ENCODE assay signal across 31 mouse cellular contexts in the genomic region with DNA sequence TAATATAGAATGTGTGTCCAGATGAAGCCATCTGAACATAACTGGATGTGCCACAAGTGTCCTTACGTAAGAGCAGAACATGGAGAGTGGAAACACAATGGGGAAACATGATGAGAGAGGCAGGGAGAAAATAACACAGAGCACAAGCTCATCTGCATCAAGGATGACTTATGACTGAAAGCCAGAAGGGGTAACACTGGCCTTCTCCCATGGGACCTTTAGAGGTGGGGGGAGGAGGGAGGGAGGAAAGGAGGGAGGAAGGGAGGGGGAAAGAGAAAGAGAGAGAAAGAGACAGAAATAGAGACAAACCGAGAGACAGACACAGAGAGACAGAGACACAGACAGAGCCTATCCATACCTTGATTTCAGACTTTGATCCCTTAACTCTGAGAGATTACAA.
"Had no signal": no experiment of that assay in that cellular context is flagged by ENCODE, and none has a peak within 500 bp of the region (broad histone marks: within the 10 kb centered on the region; RNA-seq: fewer than 3 reads in every experiment).

No protein-coding gene starts in this region.

- H3K27ac ChIP-seq: heart, embryonic 10.5 days; heart, embryonic 13.5 days; heart, embryonic 15.5 days; hindbrain, embryonic 10.5 days; hindbrain, embryonic 12.5 days; hindbrain, embryonic 13.5 days; hindbrain, embryonic 14.5 days; hindbrain, embryonic 15.5 days; hindbrain, postnatal 0 days; intestine, embryonic 15.5 days; kidney, embryonic 15.5 days; kidney, postnatal 0 days; layer of hippocampus, adult 2 months; left cerebral cortex, adult 2 months had no signal

- H3K36me3 ChIP-seq: heart, embryonic 10.5 days; heart, embryonic 12.5 days; heart, embryonic 13.5 days; heart, embryonic 15.5 days; hindbrain, embryonic 10.5 days; hindbrain, embryonic 12.5 days; hindbrain, embryonic 13.5 days; hindbrain, embryonic 15.5 days; intestine, embryonic 15.5 days; kidney, embryonic 15.5 days had no signal

- H3K27me3 ChIP-seq: heart, embryonic 15.5 days; hindbrain, embryonic 15.5 days had no signal

- H3K9me3 ChIP-seq: heart, embryonic 10.5 days; heart, embryonic 15.5 days; hindbrain, embryonic 12.5 days; hindbrain, embryonic 13.5 days; hindbrain, embryonic 15.5 days; intestine, embryonic 15.5 days; kidney, embryonic 15.5 days had no signal

- DNase-seq: heart, postnatal 10 days; heart, postnatal 14 days; heart, postnatal 36 days; heart, postnatal 4 days; kidney, adult 11 months; kidney, adult 18-20 months; kidney, adult 2 months; kidney, adult 9 months; kidney, postnatal 10 days; kidney, postnatal 14 days; kidney, postnatal 25 days; kidney, postnatal 36 days; kidney, postnatal 4 days; layer of hippocampus, adult 9-11 months; layer of hippocampus, postnatal 36 days had no signal

- H3K9ac ChIP-seq: heart, embryonic 12.5 days; heart, embryonic 13.5 days; heart, embryonic 15.5 days; hindbrain, embryonic 12.5 days; hindbrain, embryonic 13.5 days; hindbrain, embryonic 14.5 days; hindbrain, embryonic 15.5 days; intestine, embryonic 15.5 days; kidney, embryonic 15.5 days had no signal

- H3K4me2 ChIP-seq: heart, embryonic 11.5 days; heart, embryonic 12.5 days; heart, embryonic 13.5 days; heart, embryonic 15.5 days; hindbrain, embryonic 12.5 days; hindbrain, embryonic 13.5 days; hindbrain, embryonic 14.5 days; hindbrain, embryonic 15.5 days; intestine, embryonic 15.5 days; kidney, embryonic 15.5 days had no signal

- H3K4me3 ChIP-seq: heart, embryonic 10.5 days; heart, embryonic 12.5 days; heart, embryonic 13.5 days; heart, embryonic 15.5 days; hindbrain, embryonic 10.5 days; hindbrain, embryonic 12.5 days; hindbrain, embryonic 13.5 days; hindbrain, embryonic 15.5 days; intestine, embryonic 15.5 days; kidney, embryonic 15.5 days; layer of hippocampus, adult 2 months; left cerebral cortex, adult 2 months had no signal
